Mouse (Mus musculus) R1 (cell line): ENCODE results near the gene Mroh8.
A peak's percentile ranks its signal among the peaks of the same experiment; 100 is the strongest.

ENCODE experiments used
- DNase-seq: peaks from one replicate; pipeline ENCODE4 v3.0.0-alpha.2; 2018; ENCODE audit warnings: low read depth, low spot score

Mroh8 gene

DNA sequence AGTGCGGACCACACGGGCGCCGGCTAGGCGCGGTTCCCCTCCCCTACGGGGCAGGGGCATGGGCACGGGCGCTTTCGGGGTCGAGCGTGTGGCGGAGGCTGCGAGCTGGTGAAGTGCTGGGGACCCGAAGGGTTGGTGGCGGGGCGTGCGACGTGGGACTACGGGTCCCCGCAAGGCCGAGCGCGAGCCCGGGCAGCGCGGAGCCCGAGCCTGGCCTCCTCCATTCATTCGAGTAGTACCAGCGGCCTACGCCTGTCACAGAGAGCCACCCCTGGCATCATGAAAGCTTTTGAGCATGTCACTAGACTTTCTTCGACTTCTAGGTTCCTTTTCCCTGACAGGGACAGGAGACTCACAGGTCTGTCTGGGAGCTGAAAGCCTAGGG is at the start of gene Mroh8:
Gene Mroh8 (minus strand): TSS at position 134 of the 385 bp plus-strand sequence.
- no peak for DNase-seq

DNA sequence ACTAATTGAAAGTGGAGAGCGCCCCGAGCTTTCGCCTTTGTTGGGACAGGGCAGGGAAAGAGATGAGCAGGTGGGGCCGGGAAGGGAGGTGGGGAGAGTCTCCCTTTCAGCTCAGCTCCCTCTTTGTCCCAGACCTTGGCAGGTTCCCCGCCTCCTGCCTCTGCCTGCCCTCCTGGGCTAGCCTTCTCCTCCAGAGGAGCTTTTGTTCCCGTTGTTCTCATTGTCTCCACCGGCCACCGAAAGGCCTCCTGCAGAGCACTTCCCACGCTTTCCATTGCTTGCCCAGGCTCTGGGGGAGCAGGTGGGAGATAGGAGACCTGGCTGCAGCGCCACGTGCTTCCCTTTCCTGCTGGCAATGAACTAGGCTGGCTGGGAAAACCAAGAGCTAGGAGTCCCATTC is 49.2 kb upstream of the Mroh8 start:
- DNase-seq = peak; percentile 90

DNA sequence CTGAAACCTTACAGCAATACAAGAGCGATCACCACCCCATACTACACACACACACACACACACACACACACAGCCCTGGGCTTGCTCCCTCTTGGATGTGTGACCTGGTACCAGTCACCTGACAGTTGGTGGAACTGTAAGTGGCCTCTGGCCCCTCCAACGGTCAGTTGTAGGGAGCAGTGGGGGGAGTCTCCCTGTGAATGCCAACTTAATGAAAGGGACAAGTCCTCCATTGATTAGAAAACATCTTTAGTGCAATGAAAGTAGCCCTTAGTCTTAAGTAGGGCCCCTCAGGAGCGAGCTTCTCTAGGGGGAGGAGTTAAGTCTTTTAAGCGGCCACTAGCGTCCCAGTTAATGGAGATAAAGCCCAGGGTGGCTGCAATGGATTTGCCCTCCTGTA is 48.8 kb upstream of the Mroh8 start:
- DNase-seq = no peak

DNA sequence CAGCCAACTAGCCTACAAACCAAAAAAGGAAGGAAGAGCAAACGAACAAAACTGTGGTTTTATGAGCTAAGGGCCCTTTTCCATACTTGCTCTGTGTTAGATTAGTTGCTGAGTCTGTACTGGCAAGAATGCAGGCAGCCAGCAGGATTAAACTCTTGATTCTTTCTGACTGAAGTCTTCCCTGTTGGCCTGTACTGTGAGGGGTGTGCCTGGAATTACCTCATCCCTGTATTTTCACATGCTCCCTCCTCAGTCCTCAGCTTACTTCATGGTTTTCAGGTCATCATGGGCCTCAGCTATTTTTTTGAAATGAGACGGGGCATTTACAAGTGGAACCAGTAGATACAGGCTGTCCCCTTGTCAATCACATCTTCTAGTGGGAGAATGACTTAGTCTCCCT is 45.9 kb upstream of the Mroh8 start:
- DNase-seq = no peak

DNA sequence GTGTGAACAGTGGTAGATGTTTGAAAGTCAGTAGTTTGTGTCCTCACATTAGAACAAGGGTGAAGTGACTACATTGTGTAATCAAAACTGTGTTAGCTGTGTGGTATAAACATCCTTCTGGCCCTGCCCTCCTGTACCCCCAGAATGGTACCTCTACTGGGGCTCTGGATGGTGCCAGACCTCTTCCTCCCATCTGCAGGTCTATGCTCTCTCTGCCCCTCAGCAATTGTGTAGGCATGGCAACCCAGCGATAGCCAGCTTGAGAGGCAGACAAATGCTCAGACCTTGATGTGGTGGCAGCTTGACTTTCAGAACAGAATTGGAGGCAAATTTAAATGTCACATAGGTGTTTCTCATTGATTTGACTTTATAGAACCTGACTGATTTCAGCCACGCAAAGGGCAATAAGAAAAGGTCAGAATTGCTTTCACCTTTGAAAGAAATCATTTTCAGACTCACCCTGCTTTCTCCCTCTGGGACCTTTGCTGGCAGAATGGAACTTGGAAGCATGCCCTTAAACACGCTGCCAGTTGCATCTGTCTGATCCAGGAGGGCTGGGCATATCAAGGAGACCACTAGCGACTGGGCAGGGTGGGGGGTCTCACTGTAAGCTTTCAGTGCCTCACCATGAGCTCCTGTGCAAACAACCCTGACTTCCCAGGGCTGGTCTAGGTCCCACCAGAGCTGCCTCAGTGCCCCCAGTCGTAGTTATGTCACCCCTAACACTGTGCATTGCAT is 42.8 kb upstream of the Mroh8 start:
- no peak for DNase-seq

DNA sequence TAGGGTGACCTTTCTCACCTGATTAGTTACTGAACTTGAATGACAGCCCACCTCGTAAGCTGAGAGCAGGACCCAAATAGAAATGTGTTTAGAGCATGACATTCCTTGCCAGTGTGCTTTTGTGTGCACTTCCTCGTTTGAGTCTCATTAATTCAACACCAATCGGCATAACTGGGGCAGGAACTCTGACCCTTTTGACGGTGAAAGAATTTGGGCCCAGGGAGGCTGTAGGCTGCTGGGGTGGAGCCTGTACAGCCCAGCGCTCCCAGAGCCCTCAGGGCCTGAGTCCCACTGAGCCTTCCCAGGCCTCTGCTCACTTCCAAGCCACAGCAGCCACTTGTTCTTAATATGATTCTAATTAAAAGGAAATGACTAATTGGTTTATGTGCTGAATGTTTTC is 41.5 kb upstream of the Mroh8 start:
- DNase-seq = peak; percentile 41

DNA sequence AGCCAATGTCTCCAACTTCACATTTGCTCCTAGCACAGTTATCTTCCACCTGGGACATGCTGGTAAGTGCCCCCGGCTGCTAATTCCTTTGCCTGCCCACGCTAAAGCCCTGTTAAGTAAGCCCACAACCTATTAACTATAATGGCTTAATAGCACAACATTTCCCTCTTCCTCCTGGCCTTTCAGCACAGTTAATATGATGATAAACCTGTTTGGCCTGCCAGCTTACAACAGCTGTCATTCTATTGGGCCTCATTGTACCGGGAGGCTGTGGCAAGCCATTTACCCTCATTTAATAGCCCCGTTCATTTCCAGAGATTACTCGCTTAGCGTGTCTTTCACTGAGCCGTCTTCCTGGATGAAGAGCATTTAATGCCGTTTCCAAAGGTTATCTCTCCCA is 40.8 kb upstream of the Mroh8 start:
- no peak for DNase-seq

DNA sequence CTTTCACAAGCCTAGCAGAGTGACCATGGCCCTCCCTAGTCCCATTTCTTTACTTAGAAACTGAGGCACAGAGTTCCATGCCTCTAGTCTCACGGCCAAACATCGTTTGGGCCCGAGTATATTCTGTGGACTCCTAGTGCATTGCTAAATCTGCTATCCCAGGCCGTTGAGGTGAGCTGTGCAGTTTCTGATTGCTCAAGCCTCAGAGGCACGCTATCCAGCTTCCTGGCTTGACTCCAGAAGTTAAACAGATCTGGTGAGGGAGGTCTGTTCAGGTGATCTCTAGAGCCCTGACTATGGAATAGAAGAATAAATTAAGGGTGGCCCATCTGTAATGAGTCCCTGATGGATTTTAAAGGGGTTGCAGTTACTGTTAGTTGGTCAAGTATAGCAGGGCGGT is 37.9 kb upstream of the Mroh8 start:
- no peak for DNase-seq

DNA sequence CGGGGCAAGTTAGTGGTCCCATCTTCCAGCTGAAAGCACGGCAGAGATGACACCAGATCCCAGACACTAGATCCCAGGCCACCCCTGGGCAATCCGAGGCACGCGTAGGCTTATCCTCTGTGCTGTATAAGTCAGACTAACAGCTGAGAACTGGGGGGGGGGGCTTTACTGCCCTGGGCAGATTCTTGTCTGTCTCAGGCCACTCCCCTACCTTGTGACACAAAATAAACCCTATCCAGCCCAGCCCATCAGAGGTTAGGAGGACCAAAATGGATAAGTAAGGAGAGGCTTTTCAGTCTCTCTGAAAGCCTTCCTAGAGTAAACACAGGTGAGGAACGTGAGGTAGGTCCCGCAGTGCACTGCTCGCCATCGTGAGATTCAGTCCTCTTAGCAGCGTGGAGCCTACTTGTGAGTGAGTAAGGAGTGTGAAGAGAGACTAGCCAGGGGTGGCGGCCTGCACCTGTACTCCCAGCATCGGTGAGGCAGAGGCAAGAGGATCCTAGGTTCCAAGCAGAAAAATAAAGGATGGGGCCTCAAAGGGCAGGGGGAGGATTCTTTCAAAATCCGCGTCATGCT is 37.1 kb upstream of the Mroh8 start:
- DNase-seq = no peak

DNA sequence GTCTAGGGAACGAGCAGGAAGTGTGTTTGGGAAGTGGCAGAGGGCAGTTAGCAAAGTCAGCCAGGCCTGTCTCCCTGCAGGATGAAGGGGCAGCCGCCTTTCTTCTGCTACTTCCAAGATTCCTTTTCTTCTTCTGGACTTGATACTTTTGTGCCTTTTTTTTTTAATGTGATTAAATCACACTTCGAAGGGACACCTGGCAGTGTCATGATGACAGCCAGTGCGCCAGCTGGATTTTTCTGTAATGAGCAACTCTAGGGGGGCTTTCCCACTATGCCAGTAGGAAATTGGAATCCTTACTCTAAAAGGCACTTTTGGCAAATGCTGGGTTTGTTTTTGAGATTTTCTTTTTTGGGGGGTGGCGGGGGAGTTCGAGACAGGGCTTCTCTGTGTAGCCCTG is 36.1 kb upstream of the Mroh8 start:
- DNase-seq = no peak

DNA sequence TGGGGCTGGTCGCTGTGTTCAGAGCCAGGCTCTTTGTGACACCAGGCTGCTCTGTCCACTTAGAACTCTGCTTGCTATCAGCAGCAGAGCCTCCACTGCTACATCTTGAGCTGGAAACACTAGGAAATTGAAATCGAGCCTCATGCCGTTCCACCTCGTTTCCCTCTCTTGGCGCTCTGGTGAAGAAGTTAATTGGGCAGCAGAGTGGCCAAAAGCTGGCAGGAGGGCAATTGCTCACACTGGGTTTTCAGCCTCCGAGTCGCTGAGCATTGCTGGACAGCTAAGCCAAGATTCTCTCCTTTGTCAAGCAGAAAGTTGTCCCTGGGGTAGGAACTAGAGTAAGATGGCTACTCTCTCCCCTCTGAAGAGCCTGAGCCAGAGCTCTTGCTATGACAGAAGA is 35.0 kb upstream of the Mroh8 start:
- DNase-seq = no peak

DNA sequence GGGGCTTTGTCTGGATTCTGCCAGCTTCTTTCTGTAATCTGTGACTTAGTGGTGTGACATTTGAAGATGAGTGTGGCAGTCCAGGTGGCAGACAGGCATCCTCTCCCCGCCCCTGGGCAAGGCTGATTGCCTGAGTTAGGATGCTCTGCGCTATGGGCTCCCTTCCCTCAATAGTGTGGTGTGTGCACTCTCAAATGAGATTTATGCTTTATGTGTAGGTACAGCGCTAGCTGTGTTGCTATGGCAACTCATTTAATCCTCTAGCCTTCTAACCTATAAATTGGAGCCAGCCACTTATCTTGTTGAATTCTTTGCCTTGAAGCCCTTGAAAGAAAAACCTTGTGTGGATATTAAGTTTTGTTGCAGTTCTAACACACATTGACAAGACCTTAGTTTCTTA is 34.4 kb upstream of the Mroh8 start:
- DNase-seq = no peak

DNA sequence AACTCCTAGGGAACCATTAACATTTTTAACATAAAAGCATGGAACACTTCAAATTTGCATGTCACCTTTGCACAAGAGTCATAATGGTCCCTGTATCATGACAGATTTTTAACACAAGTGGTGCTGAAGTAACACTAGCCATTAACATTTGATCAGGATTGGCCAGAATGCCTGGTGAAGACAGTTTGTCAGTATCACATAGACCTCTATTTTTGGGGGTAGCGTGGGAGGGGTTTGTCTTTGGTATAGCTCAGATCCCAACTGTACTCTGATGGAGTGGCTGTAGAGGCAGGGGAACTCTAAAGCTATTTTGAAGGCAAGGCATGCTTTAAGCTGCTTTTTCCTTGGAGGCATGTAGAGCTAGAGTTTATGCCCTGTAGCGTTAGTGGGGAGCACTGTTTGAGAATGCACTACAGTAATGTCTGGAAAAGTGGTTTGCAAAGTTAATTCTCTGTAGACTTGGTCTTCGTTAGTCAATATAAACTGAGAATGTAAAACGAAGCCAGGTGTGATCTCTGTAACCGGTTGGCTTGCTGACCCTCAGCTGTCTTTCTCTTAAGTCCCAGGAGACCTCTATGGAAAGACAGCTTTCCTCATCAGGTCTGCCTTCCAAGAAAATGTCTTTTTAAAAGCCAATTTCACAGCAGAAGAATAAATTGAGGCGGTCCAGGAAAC is 31.8 kb upstream of the Mroh8 start:
- DNase-seq = no peak

DNA sequence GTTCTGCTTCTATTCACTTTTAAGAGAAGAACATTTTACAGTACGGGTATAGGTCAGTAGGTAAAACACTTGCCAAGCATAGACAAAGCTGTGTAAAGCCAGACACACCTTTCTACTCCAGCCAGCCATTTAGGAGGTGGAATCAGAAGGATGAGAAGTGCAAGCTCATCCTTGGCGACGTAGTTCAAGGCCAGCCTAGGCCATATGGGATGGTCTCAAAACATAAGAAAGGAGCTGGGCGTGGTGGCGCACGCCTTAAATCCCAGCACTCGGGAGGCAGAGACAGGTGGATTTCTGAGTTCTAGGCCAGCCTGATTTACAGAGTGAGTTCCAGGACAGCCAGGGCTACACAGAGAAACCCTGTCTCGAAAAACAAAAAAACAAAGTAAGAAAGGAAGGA is 30.3 kb upstream of the Mroh8 start:
- peak; percentile 56 for DNase-seq

DNA sequence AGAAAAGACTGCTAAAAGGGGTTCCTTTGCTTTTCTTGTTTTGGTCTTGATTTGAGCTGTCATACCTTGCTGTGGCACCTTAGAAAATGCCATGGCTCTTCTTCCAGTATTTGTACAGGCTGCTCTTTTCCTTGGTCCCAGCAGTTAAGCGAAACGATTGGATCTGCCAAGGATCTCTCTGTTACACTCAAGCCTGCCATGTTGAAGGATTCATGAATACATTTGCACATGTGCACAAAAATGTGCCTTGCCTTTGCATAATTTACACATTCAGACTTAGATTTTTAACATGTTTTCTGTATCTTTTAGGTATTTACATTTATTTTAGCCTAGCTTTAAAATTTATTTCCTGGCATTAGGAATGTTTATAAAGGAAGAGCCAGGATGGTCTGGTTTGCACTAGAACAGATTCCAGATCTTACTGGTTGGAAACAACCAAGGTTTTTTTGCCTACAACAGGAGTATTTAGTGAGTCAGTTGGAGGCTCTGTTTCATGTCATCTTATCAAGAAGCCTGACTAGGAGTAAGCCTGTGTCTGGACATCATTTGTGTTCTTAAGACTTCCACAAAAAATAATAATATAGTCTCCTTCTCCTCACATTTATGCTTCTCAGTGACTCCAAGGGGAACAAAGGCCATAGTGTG is 29.0 kb upstream of the Mroh8 start:
- DNase-seq = no peak

DNA sequence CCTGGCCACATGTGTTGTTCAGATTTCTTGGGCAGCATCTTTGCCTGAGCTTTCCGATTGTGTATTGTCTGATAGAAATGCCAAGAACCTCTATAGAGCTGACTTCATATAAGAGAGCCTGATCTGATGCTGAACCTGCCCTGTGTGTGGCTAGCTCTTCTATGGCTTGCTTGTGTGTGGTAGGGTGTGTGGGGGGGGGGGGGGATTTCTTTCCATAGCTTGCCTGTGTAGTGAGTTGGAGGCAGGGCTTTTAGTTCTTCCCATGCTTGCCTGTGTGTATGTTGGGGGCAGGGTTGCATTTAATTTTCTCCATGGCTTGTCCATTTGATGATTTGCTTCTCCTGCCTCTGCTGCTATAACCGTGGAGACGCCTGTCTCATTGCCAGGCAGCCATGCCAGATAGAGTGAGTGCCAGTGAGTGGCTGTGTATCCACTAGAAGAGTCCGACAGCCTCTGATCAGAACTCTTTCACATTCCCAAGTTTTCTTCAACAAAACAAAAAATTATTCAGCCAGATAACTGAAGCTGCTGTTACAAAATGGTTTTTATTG is 28.4 kb upstream of the Mroh8 start:
- DNase-seq = no peak

DNA sequence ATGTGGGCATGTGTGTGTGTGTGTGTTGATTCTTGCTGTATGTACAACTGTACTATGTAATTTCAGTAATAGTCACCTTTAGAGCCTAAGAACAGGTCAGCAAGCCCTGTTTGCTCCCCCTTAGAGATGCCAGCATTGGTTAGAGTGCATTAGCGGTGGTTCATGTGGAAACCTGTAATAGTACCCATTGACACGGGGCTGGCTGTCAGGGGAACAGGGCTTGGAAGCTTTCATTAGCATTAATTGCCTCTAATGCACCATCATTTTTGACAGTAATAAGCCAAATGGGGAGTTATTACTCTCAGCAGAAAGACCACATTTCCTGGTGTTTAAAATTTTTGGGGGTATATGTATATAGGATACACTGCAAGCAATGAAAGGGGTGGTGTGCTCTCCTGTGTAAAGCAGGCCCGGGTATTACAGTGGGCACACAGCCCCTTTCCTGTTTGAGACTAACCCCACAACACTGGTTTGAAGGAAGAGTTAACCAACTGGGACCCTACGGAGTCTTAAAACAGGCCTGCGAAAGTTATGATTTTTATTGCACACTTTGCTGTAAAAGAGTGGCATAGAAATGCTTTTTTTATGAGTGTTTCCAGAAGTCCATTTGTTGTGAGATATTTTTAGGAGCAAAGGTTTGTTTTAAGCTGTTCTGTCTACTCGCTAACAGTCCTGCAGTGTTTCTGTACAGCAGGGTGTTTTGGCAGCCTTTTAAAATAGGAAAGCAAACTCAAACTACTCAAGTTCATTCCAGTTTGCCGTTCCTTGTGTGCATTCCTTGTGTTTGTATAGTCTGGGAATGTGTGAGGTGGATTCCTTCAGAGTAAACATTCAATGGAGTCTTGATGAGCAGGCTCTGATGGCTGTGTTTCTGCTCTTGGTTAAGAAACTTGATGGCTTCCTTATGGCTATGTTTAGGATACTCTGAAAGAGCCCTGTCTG is 27.0 kb upstream of the Mroh8 start:
- no peak for DNase-seq

DNA sequence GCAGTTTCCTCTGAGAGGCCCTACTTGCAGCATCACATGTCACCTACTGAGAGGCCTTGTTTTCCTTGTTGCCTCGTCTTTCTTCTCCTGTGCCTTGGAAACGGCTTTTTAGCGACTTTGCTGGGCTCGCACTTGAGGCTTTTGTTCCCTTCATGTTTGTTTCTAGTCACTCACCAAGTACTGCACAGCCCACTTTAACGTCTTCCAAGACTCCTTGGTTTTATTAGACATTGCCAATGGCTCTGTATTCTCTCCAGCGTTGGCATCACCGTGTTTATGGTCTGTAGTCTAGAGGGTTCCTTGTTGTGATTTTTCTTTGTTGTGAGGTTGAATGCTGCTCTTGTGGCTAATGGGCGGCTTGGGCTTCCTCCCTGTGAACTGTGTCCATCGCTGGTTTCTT is 23.7 kb upstream of the Mroh8 start:
- no peak for DNase-seq

DNA sequence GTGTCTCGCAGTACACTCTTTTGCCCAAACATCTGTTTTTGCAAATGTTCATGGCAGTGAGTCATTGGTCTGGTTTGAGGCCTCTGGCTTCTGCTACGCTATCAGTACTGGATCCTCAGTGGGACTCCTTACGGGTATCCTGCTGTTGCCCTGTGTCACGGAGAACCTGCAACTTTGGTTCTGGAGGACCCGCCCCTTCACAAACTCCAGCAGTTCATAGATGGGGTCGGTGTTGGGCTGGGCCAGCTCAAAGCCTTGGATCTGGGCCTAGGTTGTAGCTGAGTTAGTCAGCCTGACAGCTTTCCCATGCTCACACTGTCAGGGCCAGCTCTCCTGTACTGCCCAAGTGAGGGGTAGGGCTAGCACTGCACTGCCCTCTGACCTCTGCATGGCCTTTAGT is 20.7 kb upstream of the Mroh8 start:
- no peak for DNase-seq

DNA sequence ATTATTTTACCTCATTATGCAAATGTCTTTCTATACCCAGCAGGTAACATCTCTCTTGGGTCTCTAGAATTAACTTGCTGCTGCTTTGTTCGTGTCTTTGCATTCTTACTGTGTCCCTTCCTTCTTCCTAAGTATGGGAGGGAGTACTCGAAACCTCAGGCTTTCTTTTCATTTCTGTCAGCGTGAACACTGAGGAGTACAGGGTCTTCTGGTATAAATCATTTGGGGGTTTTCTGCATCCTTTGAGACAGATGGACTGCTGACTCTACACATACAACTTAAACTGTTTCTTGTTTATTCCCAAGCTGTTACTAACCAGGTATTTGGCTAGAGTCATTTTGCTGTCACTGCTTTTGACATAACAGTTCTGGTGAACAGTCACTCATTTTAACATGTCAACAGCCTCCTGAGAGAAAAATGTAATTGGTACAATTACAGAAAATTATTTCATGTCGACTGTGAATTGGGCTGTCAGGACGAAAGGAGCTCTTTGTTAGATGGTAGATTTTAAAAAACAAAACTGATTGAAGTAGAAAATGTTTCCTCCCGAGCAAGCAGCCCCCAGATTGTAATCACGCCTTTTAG is 16.8 kb upstream of the Mroh8 start:
- no peak for DNase-seq

DNA sequence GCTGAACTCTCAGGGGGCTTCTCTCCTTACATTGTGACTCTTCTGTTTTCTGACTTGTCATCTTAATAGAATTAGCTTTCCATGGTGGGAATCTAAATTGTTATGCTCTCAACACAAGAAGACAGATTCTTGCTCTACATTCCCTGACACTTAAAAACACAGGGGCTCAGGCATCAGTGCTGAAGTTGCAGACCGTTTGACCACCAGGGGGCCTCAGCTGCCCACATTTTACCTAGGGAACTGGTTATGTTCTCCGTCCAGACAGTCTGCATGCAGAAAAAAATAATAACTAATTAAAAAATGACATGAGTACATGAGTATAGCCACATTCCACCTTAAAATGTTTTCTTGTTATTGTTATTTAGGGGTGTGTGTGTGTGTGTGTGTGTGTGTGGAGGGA is 12.7 kb upstream of the Mroh8 start:
- peak; percentile 70 for DNase-seq
